Mouse (Mus musculus): ENCODE measurements around the gene Cdc34b. TPM values are rescaled to one million over a fixed set of nuclear protein-coding genes. Genes with fewer than 3 reads are reported as not detected.

Cdc34b gene
- polyA plus RNA-seq, 1 experiment from 2014 or later: not detected

DNA sequence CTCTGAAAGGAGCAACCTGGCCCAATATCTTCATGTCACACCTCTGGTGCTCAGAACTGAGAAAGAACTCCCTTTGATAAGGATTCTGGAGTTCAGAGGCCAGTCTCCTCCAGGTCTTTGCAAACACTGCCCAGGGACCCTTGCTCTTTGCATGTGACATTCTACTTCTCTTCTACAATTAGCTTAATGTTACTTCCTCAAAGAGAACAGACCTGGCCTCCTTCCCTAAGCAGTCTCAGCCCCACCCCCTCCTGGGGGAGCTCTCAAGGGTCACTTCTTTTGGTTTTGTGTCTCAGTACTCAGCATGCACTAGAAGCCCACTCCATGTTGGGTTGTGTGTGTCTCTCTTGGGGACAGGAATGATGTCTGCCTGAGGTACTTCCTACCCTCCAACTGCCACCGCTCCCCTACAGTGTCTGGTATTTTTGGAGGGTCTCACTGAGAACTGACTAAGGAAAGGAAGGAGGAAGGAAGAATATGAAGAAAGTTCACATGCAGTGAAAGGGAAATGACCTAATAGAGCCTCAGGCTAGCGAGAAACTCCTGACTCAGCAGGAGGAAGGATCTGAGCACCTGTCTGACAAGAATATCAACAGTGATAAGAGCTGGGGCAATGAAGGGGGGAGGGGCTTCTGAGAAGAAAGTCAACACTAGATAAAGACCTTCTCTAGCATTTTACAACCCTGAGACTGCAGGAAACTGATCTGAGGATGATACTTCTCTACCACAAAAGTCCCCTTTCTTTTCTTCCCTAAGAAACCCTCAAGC is 11.5 kb downstream of the Cdc34b start:
- Histone ChIP-seq H3K36me3 (ENCODE audit: poor library complexity, severe bottlenecking) (no peaks in the 10 kb centered on the region), H3K27ac (no peak overlapping the region), H3K4me2 (no peak overlapping the region), H3K4me3 (no peak overlapping the region), H3K9me3 (replicated peaks) (no peaks in the 10 kb centered on the region), H3K4me1 (no peaks in the 10 kb centered on the region), H3K27me3 (no peaks in the 10 kb centered on the region), H3K9ac (no peak overlapping the region)
- ATAC-seq: no peak
- 67% methylated on average over 2 of the region's 2 CpGs for WGBS

DNA sequence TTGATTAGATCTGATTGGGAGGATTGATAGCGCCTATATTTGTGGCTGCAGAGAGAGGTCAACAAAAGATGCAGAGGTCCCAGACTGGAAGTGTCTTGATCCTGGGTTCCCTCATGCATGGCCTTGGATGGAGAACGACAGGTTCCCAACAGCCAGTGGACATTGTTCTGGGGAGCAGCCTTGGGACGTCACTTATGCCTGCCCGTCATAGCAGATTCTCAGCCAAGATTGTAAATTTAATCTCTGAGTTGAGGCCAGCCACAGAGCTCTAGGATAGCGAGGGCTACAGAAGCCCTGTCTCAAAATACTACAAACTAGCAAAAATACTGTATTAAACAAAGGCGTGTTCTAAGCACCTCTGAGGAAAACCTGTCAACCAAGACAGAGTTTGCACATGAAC is 18.3 kb downstream of the Cdc34b start:
- Histone ChIP-seq H3K27me3 (no peaks in the 10 kb centered on the region), H3K4me2 (no peak overlapping the region), H3K4me3 (no peak overlapping the region), H3K27ac (no peak overlapping the region), H3K4me1 (no peaks in the 10 kb centered on the region), H3K9me3 (replicated peaks) (no peaks in the 10 kb centered on the region), H3K9ac (no peak overlapping the region), H3K36me3 (ENCODE audit: poor library complexity, severe bottlenecking) (no peaks in the 10 kb centered on the region)
- 90% methylated on average over 6 of the region's 6 CpGs for WGBS
- no peak for ATAC-seq

DNA sequence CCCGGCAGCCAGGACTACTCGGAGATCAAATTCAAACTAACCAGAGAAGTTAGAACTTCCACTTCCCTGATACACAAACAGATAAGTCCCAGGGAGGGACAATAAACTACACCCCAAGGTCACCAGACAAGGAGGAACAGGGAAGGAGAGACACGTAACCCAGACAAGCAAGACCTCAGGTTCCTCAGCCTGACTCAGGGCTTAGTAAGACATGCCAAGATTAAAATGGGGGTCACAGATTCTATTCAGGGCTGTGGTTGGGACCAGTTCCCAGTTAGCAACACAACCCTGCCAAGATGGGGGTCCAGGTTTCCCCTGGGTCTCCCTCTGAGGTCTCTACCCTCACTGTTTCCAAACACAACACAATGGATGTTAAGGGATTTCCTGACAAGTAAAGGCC is 18.8 kb downstream of the Cdc34b start:
- Histone ChIP-seq H3K9ac (no peak overlapping the region), H3K36me3 (ENCODE audit: poor library complexity, severe bottlenecking) (no peaks in the 10 kb centered on the region), H3K4me3 (no peak overlapping the region), H3K27ac (no peak overlapping the region), H3K4me2 (no peak overlapping the region), H3K27me3 (no peaks in the 10 kb centered on the region), H3K9me3 (replicated peaks) (no peaks in the 10 kb centered on the region), H3K4me1 (no peaks in the 10 kb centered on the region)
- WGBS: 93% methylated on average over 3 of the region's 3 CpGs
- no peak for ATAC-seq

DNA sequence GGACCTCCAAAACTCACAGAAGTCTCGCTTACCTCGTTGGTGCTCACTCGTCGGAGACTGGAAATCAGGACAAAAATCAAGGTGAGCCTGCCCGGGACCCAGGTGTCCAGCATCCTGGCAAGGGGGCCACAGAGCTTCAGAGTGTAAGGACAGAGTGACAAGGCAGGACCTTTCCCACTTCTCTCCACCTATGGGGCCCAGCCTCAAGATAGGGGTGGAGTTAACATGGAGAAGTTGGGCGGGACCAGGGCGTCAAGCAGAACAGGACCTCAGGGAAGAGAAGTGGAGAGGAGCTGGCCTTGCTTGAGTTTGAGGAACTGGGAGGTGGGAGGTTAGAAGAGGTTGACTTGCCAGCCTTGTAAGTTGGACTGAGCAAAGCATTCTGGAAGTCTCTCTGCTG is 19.2 kb downstream of the Cdc34b start:
- 79% methylated on average over 7 of the region's 7 CpGs for WGBS
- Histone ChIP-seq H3K4me3 (no peak overlapping the region), H3K9ac (no peak overlapping the region), H3K36me3 (ENCODE audit: poor library complexity, severe bottlenecking) (no peaks in the 10 kb centered on the region), H3K4me1 (no peaks in the 10 kb centered on the region), H3K9me3 (replicated peaks) (no peaks in the 10 kb centered on the region), H3K27ac (no peak overlapping the region), H3K4me2 (no peak overlapping the region), H3K27me3 (no peaks in the 10 kb centered on the region)
- no peak for ATAC-seq

DNA sequence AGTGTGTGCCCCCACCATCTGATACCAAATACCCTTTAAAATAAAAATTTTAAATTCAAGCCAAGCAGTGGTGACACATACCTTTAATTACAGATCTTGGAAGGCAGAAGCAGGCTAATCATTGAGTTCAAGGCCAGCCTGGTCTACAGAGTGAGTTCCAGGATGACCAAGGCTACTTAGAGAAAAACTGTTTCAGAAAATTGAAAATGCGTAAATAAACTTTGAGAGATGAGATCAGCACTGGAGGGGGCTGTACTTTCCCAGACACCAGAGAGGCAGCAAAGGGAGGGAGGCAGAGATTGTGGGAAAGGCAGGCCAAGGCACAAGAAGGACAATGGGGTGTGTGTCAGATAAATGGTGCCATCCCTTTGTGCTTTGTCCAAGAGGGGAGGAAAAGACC is 20.7 kb downstream of the Cdc34b start:
- Histone ChIP-seq H3K36me3 (ENCODE audit: poor library complexity, severe bottlenecking) (no peaks in the 10 kb centered on the region), H3K27me3 (no peaks in the 10 kb centered on the region), H3K4me1 (no peaks in the 10 kb centered on the region), H3K4me3 (no peak overlapping the region), H3K9me3 (replicated peaks) (no peaks in the 10 kb centered on the region), H3K27ac (no peak overlapping the region), H3K9ac (no peak overlapping the region), H3K4me2 (no peak overlapping the region)
- ATAC-seq: no peak
- 83% methylated on average over 1 of the region's 1 CpGs for WGBS

DNA sequence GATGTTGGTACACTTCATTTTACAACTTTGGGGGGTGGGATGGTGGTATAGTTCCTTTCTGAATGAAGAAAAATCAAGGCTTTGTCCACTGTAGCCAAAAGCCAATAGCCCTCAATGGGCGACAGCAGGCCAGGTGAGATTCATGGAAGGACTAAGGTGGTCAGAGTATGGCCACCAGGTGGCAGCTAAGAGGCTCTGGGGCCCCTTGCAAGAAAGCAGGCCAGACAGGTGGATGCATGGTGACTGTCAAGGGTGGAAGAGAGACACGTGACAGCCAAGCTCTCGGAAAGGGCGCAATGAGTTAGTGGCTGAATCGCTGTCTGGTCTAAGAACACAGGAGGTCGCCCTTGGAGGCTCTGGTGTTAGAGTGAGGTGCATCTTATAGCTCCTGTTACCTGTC is 21.2 kb downstream of the Cdc34b start:
- no peak for ATAC-seq
- no peak overlapping the region for H3K4me2 ChIP-seq
- no peaks in the 10 kb centered on the region for H3K36me3 ChIP-seq (ENCODE audit: poor library complexity, severe bottlenecking)
- H3K4me3 ChIP-seq: no peak overlapping the region
- no peak overlapping the region for H3K27ac ChIP-seq
- H3K9me3 ChIP-seq (replicated peaks): no peaks in the 10 kb centered on the region
- no peak overlapping the region for H3K9ac ChIP-seq
- 37% methylated on average over 6 of the region's 6 CpGs for WGBS
- no peaks in the 10 kb centered on the region for H3K4me1 ChIP-seq
- H3K27me3 ChIP-seq: no peaks in the 10 kb centered on the region

DNA sequence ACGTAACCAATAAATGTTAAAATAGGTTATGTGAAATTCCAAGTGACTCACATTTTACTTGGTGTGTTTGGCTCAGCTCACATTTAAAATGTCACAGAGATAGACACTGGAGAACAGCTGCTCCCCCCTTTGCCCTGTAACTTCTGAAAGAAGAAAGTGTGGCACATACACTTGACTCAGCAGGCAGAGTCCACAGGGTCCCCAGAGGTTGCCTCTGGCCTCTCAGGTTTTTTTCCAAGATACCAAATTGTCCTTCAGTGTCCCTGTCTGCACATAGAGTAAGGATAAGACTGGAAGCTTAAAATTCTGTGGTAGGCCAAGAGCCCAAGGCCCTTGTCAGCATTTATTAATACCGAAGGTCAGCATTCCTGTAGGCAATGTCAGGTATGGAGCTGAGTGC is 25.7 kb downstream of the Cdc34b start:
- Histone ChIP-seq H3K9me3 (replicated peaks) (no peaks in the 10 kb centered on the region), H3K27ac (no peak overlapping the region), H3K4me2 (no peak overlapping the region), H3K4me3 (no peak overlapping the region), H3K36me3 (ENCODE audit: poor library complexity, severe bottlenecking) (no peaks in the 10 kb centered on the region), H3K9ac (no peak overlapping the region), H3K27me3 (no peaks in the 10 kb centered on the region), H3K4me1 (no peaks in the 10 kb centered on the region)
- 94% methylated on average over 2 of the region's 2 CpGs for WGBS
- ATAC-seq: no peak

DNA sequence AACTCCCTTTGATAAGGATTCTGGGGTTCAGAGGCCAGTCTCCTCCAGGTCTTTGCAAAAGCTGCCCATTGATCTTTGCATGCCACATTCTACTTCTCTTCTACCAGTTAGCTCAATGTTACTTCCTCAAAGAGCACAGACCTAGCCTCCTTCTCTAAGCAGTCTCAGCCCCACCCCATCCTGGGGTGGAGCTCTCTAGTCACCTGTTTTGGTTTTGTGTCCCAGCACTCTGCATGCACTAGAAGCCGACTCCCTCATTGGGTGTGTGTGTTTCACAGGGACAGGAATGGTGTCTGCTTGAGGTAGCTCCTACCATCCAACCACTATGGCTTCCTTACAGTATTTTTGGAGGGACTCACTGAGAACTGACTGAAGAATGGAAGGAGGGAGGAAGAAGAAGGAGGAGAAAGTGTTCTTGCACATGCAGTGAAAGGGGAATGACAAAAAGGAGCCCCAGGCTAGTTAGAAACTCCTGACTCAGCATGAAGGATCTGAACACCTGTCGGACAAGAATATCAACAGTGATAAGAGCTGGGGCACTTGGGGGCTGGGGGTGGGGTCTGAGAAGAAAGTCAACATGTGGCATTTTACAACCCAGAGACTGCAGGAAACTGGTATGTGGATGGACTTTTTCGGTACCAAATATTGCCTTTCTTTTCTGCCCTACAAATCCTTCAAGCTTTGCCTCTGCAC is 30.9 kb downstream of the Cdc34b start:
- H3K36me3 ChIP-seq (ENCODE audit: poor library complexity, severe bottlenecking): no peaks in the 10 kb centered on the region
- no peaks in the 10 kb centered on the region for H3K4me1 ChIP-seq
- H3K9ac ChIP-seq: no peak overlapping the region
- no peak for ATAC-seq
- H3K27ac ChIP-seq: no peak overlapping the region
- H3K9me3 ChIP-seq (replicated peaks): no peaks in the 10 kb centered on the region
- H3K4me2 ChIP-seq: no peak overlapping the region
- WGBS: 88% methylated on average over 3 of the region's 3 CpGs
- no peaks in the 10 kb centered on the region for H3K27me3 ChIP-seq
- no peak overlapping the region for H3K4me3 ChIP-seq

DNA sequence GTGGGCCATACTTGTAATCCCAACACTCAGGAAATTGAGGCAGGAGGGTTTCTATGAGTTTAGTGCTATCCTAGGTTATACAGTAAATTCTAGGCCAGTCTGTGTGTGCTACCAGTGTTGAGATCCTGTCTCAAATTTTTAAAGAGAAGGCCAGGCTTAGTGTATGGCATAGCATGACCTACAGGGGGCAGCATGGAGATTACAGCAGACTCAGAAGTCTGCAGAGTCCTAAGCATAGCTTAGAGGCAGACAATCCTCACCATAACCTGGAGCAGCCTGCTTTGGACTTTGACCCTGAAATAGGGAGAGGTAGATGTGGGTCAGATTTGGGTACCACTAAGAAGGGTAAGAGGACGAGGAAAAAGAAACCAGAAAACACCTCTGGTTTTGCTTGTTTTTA is 32.3 kb downstream of the Cdc34b start:
- ATAC-seq: no peak
- Histone ChIP-seq H3K4me2 (no peak overlapping the region), H3K9me3 (replicated peaks) (no peaks in the 10 kb centered on the region), H3K27ac (no peak overlapping the region), H3K4me1 (no peaks in the 10 kb centered on the region), H3K4me3 (no peak overlapping the region), H3K36me3 (ENCODE audit: poor library complexity, severe bottlenecking) (no peaks in the 10 kb centered on the region), H3K27me3 (no peaks in the 10 kb centered on the region), H3K9ac (no peak overlapping the region)
- 70% methylated on average over 1 of the region's 1 CpGs for WGBS

DNA sequence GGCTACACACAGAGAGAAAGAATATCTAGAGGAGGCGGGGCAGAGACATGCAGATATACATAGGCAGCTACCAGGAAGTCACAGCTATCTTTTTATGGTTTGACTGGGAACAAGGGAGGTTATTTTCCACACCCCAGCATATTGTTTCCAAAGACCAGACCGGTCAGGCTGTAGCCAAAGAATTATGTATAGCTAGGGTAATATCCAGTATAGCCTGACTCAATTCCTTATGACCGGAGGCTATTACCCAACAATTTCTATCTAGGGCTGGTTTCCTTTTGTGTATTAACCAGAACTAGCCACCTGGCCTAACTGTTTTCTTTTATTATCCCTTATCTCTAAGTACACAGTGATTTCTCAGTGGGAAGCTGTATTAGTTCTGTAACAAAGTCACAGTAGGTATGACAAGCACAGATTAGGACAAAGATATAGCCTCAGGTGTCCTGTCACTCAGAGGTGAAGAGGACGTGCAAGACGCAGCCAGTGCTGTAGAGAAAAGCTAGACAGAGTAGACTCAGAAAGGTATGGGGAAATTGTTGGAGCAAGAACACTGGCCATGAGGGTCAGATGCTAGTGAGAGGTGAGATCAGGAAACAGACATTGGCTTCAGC is 33.4 kb downstream of the Cdc34b start:
- H3K9me3 ChIP-seq (replicated peaks): no peaks in the 10 kb centered on the region
- no peak overlapping the region for H3K4me3 ChIP-seq
- H3K9ac ChIP-seq: no peak overlapping the region
- WGBS: 87% methylated on average over 5 of the region's 5 CpGs
- no peak overlapping the region for H3K27ac ChIP-seq
- no peaks in the 10 kb centered on the region for H3K36me3 ChIP-seq (ENCODE audit: poor library complexity, severe bottlenecking)
- ATAC-seq: no peak
- H3K4me2 ChIP-seq: no peak overlapping the region
- H3K27me3 ChIP-seq: no peaks in the 10 kb centered on the region
- no peaks in the 10 kb centered on the region for H3K4me1 ChIP-seq

DNA sequence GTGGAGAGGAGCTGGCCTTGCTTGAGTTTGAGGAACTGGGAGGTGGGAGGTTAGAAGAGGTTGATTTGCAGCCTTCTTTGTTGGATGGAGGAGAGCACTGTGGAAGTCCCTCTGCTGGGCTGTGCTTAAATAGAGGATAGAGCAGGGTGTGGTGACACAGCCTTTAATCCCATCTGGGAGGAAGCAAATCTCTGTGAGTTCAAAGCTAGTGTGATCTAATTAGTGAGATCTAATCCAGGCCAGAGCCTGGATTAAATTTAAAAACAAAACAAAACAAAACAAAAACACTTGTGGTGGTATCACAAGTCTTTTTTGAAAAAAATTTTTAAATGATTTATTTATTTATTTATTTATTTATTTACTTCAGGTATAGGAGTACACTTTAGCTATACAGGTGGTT is 41.0 kb downstream of the Cdc34b start, which contains the start of gene Tmem92:
Gene Tmem92, minus strand, starts transcription at position 101 of the 400 bp plus-strand sequence.
- no peaks in the 10 kb centered on the region for H3K27me3 ChIP-seq
- ATAC-seq: no peak
- H3K4me1 ChIP-seq: no peaks in the 10 kb centered on the region
- no peak within 1 kb of the TSS for H3K4me2 ChIP-seq
- H3K36me3 ChIP-seq (ENCODE audit: poor library complexity, severe bottlenecking): no peaks in the 10 kb centered on the region
- no peak within 1 kb of the TSS for H3K9ac ChIP-seq
- H3K27ac ChIP-seq: no peak within 1 kb of the TSS
- no peaks in the 10 kb centered on the region for H3K9me3 ChIP-seq (replicated peaks)
- no peak within 1 kb of the TSS for H3K4me3 ChIP-seq

DNA sequence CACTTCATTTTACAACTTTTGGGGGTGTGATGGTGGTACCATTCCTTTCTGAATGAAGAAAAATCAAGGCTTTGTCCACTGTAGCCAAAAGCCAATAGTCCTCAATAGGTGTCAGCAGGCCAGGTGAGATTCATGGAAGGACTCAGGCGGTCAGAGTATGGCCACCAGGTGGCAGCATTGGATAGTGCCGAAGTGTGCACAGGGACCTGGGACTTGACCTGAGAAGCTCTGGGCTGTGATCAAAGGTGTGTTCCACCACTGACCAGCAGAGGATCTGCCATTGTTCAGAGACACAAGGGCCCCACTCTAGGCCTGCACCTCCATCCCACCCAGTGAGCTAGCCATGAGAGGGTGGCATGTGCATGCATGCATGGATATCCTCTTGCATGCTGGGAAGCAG is 43.7 kb downstream of the Cdc34b start:
- no peak for ATAC-seq

More for the DNA sequence above, 43.7 kb downstream of the Cdc34b start:
- Histone ChIP-seq H3K4me2 (no peak overlapping the region), H3K27me3 (no peaks in the 10 kb centered on the region), H3K4me3 (no peak overlapping the region), H3K36me3 (ENCODE audit: poor library complexity, severe bottlenecking) (no peaks in the 10 kb centered on the region), H3K9me3 (replicated peaks) (no peaks in the 10 kb centered on the region), H3K9ac (no peak overlapping the region), H3K4me1 (no peaks in the 10 kb centered on the region), H3K27ac (no peak overlapping the region)
- 7% methylated on average over 2 of the region's 2 CpGs for WGBS
